Mouse (Mus musculus): ENCODE measurements around the gene Rcbtb1.
"Not testable (repeated sequence)": the region's sequence is repeated elsewhere in the genome, so short reads cannot be mapped to it uniquely, and the experiment has no call there.

Gene Rcbtb1

DNA sequence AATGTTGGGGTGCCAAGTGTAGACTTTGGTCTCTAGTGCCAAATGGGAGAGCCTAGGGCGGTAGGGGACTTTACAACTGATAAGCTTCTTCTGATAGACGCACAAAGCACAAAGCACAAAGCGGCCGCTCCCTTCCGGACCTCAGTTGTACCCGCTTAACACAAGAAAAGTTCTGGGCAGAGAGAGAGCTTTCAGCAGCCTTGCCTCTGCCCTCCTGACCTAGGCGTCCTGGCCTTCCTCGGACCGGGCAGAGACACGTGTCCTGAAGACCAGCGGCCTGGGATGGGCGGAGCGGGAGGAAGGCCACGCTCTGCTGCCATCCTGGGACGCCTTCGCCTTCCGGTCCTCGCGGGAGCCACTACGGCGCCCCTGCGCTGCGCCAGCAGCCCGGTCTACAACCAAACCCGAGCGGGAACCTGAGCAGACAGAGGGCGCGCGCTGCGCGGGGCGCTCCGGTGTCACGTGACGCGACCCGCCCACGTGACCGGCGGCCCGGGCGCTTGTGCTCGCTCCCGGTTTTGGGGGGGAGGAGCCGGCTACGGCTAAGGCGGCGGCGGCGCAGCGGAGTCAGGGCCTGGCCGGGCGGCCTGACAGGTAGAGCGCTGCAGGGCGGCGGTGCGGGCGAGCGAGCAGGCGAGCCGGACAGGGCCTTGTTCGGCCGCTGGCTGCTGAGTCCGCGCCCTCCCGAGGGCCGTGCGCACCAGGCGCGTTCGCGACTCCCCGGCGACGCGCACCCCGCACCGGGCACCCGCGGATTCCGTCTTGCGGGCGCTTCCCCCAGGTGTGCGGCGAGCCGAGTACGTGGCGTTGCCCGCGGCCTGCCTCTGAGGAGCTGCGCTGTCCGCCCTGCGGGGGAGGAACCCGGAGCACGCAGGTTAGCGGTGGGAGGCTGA is at the start of gene Rcbtb1:
Gene Rcbtb1, plus strand, starts transcription at position 499 of the 893 bp plus-strand sequence.
- peak; percentile 81 for DNase-seq (ENCODE audit: extremely low spot score, low read depth, low spot score)

DNA sequence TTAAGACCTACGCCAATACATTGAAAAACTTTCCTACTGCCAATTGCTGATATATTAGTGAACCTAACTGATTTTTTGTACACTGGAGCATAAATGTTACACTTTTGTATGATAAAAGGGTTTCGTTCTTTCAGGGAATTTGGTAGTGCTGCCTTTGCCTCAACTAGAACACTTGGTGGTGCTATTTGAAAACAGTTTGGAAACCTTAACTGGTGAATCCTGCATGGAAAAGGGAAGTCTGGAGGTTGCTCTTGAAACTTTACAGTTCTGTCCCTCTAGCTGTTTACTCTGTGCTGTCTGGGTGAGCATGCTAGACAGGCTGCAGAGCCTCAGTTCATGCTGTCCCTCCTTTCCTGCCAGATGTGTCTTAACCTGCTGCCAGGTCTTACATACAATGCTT is 45.4 kb upstream of the Rcbtb1 start:
- DNase-seq (ENCODE audit: extremely low spot score, low read depth, low spot score) = no peak

- DNase-seq (ENCODE audit: extremely low spot score, low read depth, low spot score) = no peak
Measured at GRCm38 (mm10) chr14:59157016-59157698, 43.9 kb upstream of the Rcbtb1 start.

- no peak for DNase-seq (ENCODE audit: extremely low spot score, low read depth, low spot score)
Measured at GRCm38 (mm10) chr14:59178649-59179048, 22.4 kb upstream of the Rcbtb1 start, which contains the start of gene Gm5142. Gm5142 (minus strand) TSS chr14:59178749.

GRCm38 (mm10) chr14:59182732-59183131 is 18.3 kb upstream of the Rcbtb1 start:
- no peak for DNase-seq (ENCODE audit: extremely low spot score, low read depth, low spot score)

DNA sequence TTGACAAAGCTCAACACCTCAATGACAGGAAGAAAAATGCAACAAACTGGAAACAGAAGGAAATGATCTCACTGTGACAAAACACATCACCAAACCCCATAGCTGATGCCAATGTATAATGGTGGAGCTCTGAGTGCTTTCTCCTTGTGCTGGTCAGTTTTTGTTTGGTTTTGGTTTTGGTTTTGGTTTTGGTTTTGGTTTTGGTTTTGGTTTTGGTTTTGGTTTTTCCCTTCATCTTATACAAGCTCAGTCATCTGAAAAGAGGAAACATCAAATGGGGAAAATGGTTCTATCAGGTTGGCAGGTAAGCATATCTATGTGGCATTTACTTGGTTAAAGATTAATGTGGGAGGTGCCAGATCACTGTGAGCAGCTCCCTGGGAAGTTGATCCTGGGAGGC is 15.5 kb upstream of the Rcbtb1 start:
- DNase-seq (ENCODE audit: extremely low spot score, low read depth, low spot score) = no peak

DNA sequence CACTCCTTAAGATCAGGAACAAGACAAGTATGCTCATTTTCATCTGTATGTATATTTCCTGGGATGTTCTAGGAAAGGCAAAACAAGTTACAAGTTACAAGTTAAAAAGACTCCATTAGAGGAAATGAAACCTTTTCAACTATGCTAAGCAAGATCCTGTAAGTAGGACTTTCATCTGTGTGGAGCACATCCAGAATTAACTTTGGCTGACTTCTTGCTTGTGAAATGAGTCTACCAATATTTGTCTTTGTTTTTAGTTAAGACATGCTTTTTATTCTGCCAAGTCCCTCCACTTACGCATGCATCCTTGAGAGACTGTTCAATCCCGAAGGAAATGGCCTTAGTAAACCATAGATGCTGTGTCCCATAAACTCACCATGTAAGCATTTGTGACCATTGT is 14.9 kb upstream of the Rcbtb1 start:
- DNase-seq (ENCODE audit: extremely low spot score, low read depth, low spot score) = no peak

DNA sequence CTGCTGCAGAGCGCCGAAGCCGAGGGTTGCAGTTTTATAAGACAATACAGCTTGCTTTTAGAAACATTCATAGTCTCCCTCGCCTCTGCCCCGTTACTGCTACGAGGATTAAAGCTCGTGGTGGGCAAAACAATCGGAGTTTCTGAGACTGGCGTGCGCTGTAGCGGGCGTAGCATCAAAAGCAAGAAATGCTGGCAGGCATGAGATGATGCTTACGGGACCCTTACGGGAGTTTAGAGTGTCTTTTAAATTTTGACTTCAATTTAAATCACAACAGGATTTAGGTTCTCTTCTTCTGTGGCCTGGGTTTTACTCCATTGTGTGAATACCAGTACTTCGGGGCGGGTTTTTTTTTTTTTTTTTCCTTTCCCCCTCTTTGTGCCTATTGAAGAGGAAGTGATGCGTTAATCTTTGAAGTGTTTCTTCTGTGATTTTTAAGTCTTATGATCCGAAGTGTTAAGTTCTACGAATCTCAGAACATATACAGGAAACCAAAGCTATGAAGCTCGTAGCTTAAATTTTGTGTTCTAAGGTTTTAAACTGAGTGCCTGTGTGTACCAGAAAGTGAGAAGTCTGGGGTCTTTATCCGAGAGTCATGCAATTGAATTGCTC is 701 bp downstream of the Rcbtb1 start:
- DNase-seq (ENCODE audit: extremely low spot score, low read depth, low spot score) = no peak

- no peak for DNase-seq (ENCODE audit: extremely low spot score, low read depth, low spot score)
Measured at GRCm38 (mm10) chr14:59205461-59205860, 4.5 kb downstream of the Rcbtb1 start.

- DNase-seq (ENCODE audit: extremely low spot score, low read depth, low spot score) = no peak
Measured at GRCm38 (mm10) chr14:59205976-59206583, 5.1 kb downstream of the Rcbtb1 start.

- DNase-seq (ENCODE audit: extremely low spot score, low read depth, low spot score) = no peak
Measured at GRCm38 (mm10) chr14:59209003-59209402, 8.0 kb downstream of the Rcbtb1 start.

DNA sequence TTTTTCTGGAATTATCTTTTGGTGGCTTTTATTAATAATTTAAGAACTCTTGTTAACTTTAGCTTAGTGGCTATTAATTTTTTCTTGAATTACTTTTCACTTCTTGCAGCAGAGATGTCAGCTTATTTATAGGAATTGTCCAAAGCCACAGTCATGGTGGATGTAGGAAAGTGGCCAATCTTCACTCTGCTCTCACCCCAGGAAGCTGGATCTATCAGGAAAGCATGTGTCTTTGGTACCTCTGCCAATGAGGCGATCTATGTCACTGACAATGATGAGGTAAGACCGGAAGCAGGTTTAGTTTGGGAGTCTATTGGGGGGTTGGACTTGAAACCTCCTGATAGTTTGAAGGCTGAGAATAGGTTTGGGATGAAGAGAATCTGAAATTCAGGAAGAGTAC is 8.8 kb downstream of the Rcbtb1 start:
- DNase-seq (ENCODE audit: extremely low spot score, low read depth, low spot score) = no peak

DNA sequence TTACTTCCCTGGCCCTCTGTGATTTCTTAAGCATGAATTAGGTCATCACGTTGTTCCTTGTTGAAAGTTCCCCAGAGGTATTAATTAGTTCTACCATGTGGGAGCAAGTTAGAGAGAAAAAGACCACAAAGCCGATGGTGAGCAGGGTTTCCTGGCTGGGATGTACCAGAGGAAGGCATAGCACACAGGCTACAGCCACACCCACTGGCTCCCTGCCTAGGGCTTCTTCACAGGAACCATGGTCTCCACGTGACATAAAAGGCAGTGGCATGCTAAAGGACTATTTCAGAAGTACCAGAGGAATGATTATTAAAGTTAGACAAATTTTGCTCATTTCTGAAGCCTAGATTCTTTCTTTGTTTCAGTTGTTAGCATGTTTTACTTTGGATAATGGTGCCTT is 18.2 kb downstream of the Rcbtb1 start:
- no peak for DNase-seq (ENCODE audit: extremely low spot score, low read depth, low spot score)

DNA sequence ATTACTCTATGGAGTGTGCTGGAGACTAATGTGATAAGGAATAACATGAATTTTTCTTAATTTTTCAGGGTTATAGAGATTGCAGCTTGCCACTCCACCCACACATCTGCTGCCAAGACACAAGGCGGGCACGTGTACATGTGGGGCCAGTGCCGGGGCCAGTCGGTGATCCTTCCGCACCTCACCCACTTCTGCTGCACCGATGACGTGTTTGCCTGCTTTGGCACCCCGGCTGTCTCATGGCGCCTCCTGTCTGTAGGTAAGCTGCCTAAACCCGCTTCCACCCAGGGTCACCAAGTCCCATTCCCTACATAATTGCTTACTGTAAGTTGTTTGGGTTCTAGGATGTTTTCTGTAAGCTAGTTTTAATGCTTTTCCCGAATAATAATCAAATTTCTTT is 25.2 kb downstream of the Rcbtb1 start:
- no peak for DNase-seq (ENCODE audit: extremely low spot score, low read depth, low spot score)

DNA sequence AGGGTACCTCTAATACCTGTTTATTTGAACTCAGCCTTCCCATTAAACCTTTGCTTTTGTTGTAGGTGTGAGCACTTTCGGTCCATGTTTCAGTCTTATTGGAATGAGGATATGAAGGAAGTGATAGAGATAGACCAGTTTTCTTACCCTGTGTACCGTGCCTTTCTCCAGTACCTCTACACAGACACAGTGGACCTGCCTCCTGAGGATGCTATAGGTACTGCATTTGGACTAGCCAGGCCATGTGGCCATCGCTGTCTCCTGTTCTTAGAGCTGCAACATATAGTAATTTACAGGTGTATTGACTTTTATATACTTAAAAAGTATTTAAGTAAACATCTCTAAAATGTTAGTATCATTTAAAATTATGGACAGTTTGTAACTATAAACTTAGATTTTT is 28.8 kb downstream of the Rcbtb1 start:
- DNase-seq (ENCODE audit: extremely low spot score, low read depth, low spot score) = no peak

GRCm38 (mm10) chr14:59230331-59230966 is 29.4 kb downstream of the Rcbtb1 start:
- no peak for DNase-seq (ENCODE audit: extremely low spot score, low read depth, low spot score)

DNA sequence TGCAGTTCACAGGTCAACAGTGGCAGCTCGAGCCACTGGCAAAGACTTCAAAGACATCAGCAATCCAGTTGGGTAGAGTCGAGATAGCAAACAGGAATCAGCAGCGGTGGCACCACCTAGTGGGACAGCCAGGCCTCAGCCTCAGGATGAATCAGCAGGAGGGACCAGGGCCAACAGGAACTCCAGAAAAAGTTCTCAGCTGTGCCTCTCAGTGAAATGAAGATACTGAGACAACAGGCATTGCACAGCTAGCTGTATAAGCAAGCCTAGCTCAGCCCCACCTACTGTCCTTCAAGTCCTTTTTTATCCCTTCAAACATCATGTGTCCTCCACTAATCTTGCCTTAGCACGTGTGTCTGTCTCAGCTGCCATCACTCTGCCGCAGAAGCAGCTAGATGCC is 31.0 kb downstream of the Rcbtb1 start:
- no peak for DNase-seq (ENCODE audit: extremely low spot score, low read depth, low spot score)

DNA sequence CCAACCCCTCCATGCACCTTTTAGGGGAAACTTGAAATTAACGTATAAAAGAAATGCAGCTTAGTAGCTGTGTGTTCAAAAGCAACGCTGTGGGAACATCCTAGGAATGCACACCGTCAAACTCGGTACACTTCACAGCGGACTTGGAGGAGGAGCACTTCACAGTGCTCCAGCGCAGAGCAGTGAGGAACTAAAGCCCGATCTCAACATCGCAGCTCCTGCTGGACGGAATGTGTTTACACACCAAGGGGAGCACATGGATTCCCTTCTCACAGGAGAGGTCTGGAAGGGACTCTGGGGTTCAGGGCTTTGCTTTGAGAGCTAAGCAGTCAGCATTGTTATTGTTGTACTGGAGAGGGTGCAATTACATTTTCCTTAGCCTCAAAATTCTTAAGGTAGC is 32.6 kb downstream of the Rcbtb1 start:
- DNase-seq (ENCODE audit: extremely low spot score, low read depth, low spot score) = no peak

DNA sequence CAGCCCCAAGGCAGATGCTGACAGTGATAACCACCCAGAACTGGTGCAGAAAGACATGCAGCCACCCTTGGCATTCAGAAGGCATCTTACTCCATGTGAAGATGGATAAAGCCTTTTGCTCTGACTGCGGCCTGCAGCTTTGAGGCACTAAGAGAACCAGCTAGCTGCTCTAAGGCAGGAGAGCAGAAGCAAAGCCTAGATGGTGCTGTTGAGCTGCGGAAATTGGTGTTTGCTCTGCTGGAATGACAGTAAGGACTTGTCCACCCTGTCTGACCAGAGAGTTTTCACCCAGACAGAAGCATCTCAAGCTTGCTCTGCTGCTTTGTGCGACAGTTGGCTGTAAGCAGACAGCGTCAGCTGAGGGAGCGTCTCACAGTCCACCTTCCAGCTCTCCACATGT is 49.3 kb downstream of the Rcbtb1 start:
- not testable (repeated sequence) for DNase-seq (ENCODE audit: extremely low spot score, low read depth, low spot score)

DNA sequence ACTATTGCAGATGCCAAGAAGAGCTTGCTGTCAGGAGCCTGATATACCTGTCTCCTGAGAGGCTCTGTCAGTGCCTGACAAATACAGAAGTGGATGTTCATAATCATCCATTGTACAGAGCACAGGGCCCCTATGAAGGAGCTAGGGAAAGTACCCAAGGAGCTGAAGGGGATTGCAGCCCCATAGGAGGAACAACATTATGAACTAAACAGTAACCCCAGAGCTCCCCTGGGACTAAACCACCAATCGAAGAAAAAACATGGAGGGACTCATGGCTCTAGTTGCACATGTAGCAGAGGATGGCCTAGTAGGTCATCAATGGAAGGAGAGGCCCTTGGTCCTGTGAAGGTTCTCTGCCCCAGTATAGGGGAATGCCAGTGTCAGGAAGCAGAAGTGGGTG is 54.9 kb downstream of the Rcbtb1 start:
- not testable (repeated sequence) for DNase-seq (ENCODE audit: extremely low spot score, low read depth, low spot score)

GRCm38 (mm10) chr14:59260056-59260455 is 59.0 kb downstream of the Rcbtb1 start, which contains the start of gene Gm6904:
Gm6904 (minus strand) TSS chr14:59260216.
- DNase-seq (ENCODE audit: extremely low spot score, low read depth, low spot score) = no peak

All from hindlimb bud, embryonic 11.5 days (tissue).